Mouse (Mus musculus) cerebellum, adult 11-12 months (tissue): ENCODE data around the gene Mllt6.
"Not testable (repeated sequence)": the region's sequence is repeated elsewhere in the genome, so short reads cannot be mapped to it uniquely, and the experiment has no call there.

ENCODE experiments used
- DNase-seq: peaks from one replicate; pipeline ENCODE4 v3.0.0; 2022

The Mllt6 gene

DNA sequence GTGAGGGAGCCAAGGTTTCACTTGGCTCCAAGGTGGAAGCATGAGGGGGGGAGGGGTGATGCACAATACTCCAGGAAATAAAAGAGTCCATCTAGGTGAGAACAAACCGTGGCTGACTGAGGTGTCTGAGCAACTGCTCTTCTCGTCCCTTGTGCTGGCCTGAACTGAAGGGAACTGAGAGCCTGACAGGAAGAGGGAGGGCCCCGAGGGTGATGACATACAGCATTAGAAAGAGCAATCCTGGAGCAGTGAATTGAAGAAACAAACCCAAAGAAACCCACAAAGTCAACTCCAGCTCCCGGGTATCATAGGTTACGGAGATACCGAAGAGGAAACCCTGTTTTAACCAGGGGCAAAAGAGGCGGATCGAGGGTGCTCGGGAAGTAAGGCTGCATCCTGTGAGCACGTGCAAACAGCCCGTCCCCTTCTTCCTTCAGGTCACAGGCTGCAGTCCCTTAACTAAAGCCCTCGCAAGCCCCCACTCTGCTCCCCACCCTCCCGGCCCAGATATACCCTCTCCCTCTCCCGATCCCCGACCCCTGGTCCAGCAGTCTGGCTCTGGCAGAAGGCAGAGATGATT lies 55.2 kb downstream of the Mllt6 start:
- no peak for DNase-seq

GRCm38 (mm10) chr11:97719041-97719440 lies 55.8 kb downstream of the Mllt6 start:
- DNase-seq: no peak

DNA sequence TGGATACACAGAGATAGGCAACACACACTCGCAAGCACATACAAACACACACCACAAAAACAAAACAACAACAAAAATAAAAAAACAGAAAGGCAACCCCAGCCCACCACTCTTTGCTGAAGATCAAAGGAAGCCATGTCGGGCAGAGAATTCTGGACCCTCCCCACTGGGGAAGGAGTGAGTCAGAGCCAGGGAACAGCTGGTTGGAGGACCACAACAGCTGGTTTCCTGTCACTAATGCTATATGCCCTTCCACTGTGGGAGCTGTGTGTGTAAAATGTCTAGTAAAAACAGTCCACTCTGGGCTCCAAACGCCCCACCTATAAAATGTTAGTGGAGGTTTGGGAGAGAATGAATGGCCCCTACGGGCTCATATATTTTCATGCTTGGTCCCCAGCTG lies 58.1 kb downstream of the Mllt6 start:
- DNase-seq: no peak

- DNase-seq: no peak
Observed at GRCm38 (mm10) chr11:97723709-97724108, 60.5 kb downstream of the Mllt6 start.

GRCm38 (mm10) chr11:97728311-97728710 lies 65.1 kb downstream of the Mllt6 start:
- no peak for DNase-seq

- DNase-seq: no peak
Observed at GRCm38 (mm10) chr11:97728730-97729129, 65.5 kb downstream of the Mllt6 start.

- no peak for DNase-seq
Observed at GRCm38 (mm10) chr11:97733689-97734088, 70.5 kb downstream of the Mllt6 start.

DNA sequence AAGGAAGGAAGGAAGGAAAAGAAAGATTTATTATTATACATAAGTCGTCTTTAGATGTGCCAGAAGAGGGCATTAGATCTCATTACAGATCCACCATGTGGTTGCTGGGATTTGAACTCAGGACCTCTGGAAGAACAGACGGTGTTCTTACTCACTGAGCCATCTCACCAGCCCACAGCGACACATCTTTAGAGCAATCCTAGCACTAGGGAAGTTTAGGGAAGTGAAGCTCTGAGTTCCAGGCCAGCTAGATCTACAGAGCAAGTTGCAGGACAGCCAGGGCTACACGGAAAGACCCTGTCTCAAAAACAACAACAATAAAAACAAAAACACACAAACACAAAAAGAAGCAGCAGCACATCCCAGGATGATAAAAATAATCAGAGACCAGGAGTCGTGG lies 71.6 kb downstream of the Mllt6 start:
- DNase-seq: not testable (repeated sequence)
